Mouse (Mus musculus) liver, embryonic 14.5 days (tissue): ENCODE data around the gene Ntn1.

Experiments used
- CTCF ChIP-seq: IDR thresholded peaks from 2 replicates; pipeline ENCODE4 v1.5.1; 2016; ENCODE audit warnings: antibody characterized with exemption, low read depth, control low read depth
- EP300 ChIP-seq: IDR thresholded peaks from 2 replicates; pipeline ENCODE4 v1.6.1; 2016; ENCODE audit warnings: antibody characterized with exemption, low read depth

- TF ChIP-seq CTCF (no peak), EP300 (no peak)
These were observed 147.1 kb downstream of the Ntn1 start for GRCm38 (mm10) chr11:68253531-68253930.
